Mouse (Mus musculus) forebrain, embryonic 15.5 days (tissue): ENCODE data around the gene Vps35. TPM values are rescaled to one million over a fixed set of nuclear protein-coding genes. Genes with fewer than 3 reads are reported as not detected.

Experiments used
- ATAC-seq: fragments of 200-750 bp; cut with Nextera tagmentation; replicated peaks from 2 replicates; pipeline ENCODE4 v1.8.0; 2017; ENCODE audit warnings: mild to moderate bottlenecking, moderate TSS enrichment, moderate library complexity
- H3K27ac ChIP-seq: fragments of 300-500 bp; sonication (generic); replicated peaks from 2 replicates; pipeline ENCODE4 v1.5.1; 2015; ENCODE audit warnings: mild to moderate bottlenecking, inconsistent platforms
- H3K27me3 ChIP-seq: fragments of 300-500 bp; sonication (generic); 2 replicates; pipeline ENCODE4 v1.6.1; 2015; ENCODE audit warnings: inconsistent platforms
- H3K36me3 ChIP-seq: fragments of 300-500 bp; sonication (generic); 2 replicates; pipeline ENCODE4 v1.6.1; 2015; ENCODE audit warnings: mild to moderate bottlenecking, inconsistent platforms
- H3K4me1 ChIP-seq: fragments of 300-500 bp; sonication (generic); 2 replicates; pipeline ENCODE4 v1.6.1; 2015; ENCODE audit warnings: inconsistent platforms
- H3K4me2 ChIP-seq: fragments of 300-500 bp; sonication (generic); replicated peaks from 2 replicates; pipeline ENCODE4 v1.6.1; 2015; ENCODE audit warnings: mild to moderate bottlenecking, inconsistent platforms
- H3K4me3 ChIP-seq: fragments of 300-500 bp; sonication (generic); 2 replicates; pipeline ENCODE4 v1.5.1; 2015; ENCODE audit warnings: mild to moderate bottlenecking, inconsistent platforms
- H3K9ac ChIP-seq: fragments of 300-500 bp; sonication (generic); replicated peaks from 2 replicates; pipeline ENCODE4 v1.6.1; 2015; ENCODE audit warnings: mild to moderate bottlenecking, inconsistent platforms
- H3K9me3 ChIP-seq: fragments of 300-500 bp; sonication (generic); 2 replicates; pipeline ENCODE4 v1.6.1; 2016; ENCODE audit warnings: inconsistent platforms
- WGBS: fragments of 180-500 bp; shearing (Covaris S2); methylation state at CpG from one replicate; pipeline ENCODE4 v1.1.7; 2015; ENCODE audit warnings: mixed read lengths; 5-methylcytosine and 5-hydroxymethylcytosine counted together
- polyA plus RNA-seq: library from polyadenylated mRNA; unstranded; fragments of >200 nt; fragmentation: Nextera tagmentation; extraction: Ambion mirVana; gene quantifications from 2 replicates; pipeline ENCODE4 v1.2.1, GENCODE M21; 2015

Vps35 gene
- polyA plus RNA-seq = 175 and 190 TPM in 2 replicates

DNA sequence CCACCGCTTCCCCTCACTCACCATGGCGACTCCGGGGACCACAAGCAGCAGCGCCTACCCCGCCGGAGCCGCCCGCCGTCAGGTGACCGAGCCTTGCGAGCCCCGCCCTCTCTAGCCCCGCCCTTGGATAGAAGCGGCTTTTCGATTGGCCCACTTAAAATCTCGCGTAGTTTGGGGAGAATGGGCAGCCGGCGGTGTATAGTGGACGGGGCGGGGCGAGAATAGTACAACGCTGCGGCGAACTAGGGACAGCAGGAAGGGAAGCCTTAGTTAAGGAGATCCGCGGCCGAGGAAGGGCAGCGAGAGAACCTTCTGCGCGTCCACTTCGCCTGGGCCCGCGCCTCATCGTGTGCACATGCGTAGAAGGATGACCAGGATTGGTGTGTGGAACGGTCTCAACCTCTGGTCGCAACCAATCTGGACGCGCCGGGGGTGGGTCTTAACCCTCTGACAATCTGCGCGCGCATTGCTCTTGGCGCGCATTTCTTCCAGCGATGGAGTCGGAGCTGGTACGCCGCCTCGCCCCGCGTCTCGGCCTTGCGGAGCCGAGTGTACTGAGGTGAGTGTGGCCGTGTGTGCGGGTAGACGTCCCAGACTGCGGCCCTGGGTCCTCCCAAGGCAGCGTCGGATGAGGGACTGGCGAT is at the start of gene Vps35, which contains the start of gene Orc6:
Gene Vps35 (minus strand): TSS at position 369 of the 644 bp plus-strand sequence.
Gene Orc6 (plus strand): TSS at position 199 of the 644 bp plus-strand sequence.
- Histone ChIP-seq H3K36me3 (peaks cover 18% of the 10 kb centered on the region), H3K9me3 (no peaks in the 10 kb centered on the region), H3K9ac (peak within 1 kb of the TSS; percentile 94), H3K4me2 (peak within 1 kb of the TSS; percentile 82), H3K4me3 (peak within 1 kb of the TSS; percentile 96), H3K27ac (peak within 1 kb of the TSS; percentile 99), H3K4me1 (peaks cover 38% of the 10 kb centered on the region), H3K27me3 (no peaks in the 10 kb centered on the region)
- under 1% methylated on average over 63 of the region's 63 CpGs for WGBS
- ATAC-seq = peak; percentile 99

DNA sequence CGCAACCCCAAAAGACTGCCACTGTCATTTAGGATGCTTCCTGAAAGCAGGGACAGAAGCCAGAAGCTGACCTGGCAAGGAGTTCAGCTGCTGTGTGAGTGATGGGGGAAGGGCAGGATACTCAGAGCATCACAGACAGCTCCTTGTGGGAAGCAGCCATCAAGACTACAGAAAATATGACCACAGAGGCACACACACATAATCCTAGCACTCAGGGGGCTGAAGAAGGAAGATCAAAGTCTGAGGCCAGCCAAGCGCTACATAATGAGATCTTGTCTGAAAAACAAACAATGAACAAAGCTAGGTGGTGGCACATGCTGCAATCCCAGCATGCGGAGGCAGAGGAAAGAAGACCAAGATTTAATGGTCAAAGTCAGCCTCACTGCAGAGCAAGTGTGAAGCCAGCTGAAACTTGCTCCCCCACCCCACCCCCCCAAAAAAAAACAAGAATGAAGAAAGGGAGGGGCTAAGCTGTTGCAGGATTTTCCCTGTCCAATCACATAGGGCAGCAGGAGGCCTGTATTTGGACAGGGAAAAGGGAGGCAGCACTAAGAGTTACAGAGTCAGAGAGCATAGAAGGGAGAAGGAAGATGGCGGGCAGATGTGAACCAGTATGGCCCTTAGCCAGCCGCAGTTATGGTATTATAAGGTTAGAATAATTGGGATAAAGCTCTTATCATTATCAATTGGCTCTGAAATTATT is 40.4 kb upstream of the Vps35 start:
- H3K9me3 ChIP-seq = no peaks in the 10 kb centered on the region
- no peaks in the 10 kb centered on the region for H3K27me3 ChIP-seq
- H3K4me2 ChIP-seq = no peak overlapping the region
- H3K36me3 ChIP-seq = no peaks in the 10 kb centered on the region
- ATAC-seq = no peak
- WGBS = 68% methylated on average over 5 of the region's 5 CpGs
- H3K27ac ChIP-seq = no peak overlapping the region
- no peak overlapping the region for H3K4me3 ChIP-seq
- no peak overlapping the region for H3K9ac ChIP-seq
- H3K4me1 ChIP-seq = no peaks in the 10 kb centered on the region

DNA sequence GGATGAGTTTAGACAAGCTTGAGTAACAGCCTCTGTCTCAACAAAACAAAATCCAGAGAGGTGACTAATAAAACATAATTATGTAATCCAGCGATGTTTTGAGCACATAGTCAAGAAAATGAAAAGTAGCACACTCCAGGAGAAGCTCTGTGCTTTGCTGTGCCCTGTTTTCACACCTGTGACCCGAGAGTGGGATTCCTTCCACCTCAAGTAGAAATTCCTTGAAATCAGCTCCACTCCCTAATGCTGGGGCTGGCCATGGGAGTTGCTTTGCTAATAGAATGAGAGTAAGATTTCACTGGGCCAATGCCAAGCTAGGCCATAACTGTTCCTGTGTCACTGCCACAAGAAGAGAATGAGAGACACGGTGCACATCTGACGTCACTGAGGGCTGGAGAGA is 38.1 kb upstream of the Vps35 start:
- 79% methylated on average over 4 of the region's 4 CpGs for WGBS

DNA sequence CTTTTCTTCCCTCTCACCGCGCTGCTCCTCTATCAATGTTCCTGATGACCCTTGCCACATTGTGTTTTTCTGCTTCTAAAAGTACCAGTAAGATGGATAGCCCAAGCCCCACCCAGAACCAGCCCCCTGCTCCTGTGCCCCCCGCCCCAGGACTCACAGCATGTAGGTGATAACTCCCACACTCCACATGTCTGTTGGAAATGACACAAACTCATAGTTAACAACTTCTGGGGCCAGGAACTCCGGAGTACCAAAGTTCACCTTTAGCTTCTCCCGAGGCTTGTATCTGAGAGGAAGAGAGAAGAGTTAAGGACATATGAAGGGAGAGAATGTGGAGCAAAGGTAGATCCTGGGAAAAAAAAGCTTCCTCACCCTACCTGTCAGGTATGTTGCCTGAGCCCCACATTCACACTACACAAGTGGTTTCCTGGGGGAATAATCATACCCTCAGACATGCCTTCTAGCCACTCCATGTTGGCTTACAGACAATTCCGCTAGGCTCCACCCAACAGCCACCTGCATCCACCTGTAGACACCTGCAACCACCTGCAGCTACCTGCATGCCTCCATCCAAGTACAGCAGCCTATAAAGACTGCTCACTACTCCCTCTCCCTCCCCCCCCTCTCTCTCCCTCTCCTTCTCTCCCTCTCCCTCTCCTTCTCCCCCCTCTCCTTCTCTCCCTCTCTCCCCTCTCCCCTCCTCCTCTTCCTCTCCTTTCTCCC is 36.8 kb upstream of the Vps35 start:
- H3K27ac ChIP-seq = no peak overlapping the region
- H3K9ac ChIP-seq = no peak overlapping the region
- H3K4me3 ChIP-seq = no peak overlapping the region
- H3K4me1 ChIP-seq = no peaks in the 10 kb centered on the region
- H3K27me3 ChIP-seq = no peaks in the 10 kb centered on the region
- H3K9me3 ChIP-seq = no peaks in the 10 kb centered on the region
- no peaks in the 10 kb centered on the region for H3K36me3 ChIP-seq
- WGBS = 85% methylated on average over 6 of the region's 6 CpGs
- no peak overlapping the region for H3K4me2 ChIP-seq
- no peak for ATAC-seq

More for the DNA sequence above, 38.1 kb upstream of the Vps35 start:
- no peaks in the 10 kb centered on the region for H3K27me3 ChIP-seq
- no peak overlapping the region for H3K4me2 ChIP-seq
- H3K9ac ChIP-seq = no peak overlapping the region
- H3K27ac ChIP-seq = no peak overlapping the region
- H3K36me3 ChIP-seq = no peaks in the 10 kb centered on the region
- H3K9me3 ChIP-seq = no peaks in the 10 kb centered on the region
- H3K4me1 ChIP-seq = no peaks in the 10 kb centered on the region
- no peak overlapping the region for H3K4me3 ChIP-seq
- no peak for ATAC-seq

DNA sequence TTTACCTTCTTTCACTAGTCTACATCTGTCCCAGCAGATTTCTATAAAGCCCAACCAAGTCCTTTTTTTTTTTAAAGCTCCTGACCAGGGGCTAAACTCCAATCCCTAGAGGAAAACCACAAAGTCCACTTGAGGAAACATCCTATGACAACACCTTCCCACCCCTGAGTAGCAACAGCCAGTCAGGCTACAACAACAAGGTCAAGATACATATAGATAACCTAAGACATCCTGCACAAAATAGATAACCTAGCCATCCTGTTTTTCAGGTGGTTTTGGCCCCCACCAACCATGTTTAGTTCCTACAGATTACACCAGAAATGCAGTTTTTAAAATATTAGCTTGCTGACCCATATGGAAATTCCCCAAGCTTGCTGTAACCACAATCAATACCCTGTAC is 35.5 kb upstream of the Vps35 start:
- no peaks in the 10 kb centered on the region for H3K9me3 ChIP-seq
- no peak overlapping the region for H3K4me2 ChIP-seq
- no peak for ATAC-seq

DNA sequence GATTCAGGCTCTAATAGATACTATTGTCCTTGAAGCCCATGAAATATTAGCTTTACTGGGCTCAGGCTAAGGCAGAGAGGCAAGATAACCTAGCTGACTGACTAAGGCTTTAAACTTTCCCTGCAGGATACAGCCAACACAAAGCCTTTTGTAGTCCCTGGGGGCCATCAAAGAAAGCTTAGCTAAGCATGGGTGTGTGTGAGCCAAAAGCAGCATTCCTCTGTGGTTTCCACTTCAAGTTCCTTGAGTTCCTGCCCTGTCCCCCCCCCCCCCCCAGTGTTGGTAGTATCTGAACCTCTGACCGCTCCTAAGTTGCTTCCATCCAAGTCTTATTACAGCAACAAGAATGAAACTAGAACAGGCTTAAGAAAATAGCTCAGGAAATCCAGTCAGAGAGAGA is 29.9 kb upstream of the Vps35 start:
- WGBS = 79% methylated on average over 1 of the region's 1 CpGs
- no peak overlapping the region for H3K9ac ChIP-seq
- no peaks in the 10 kb centered on the region for H3K4me1 ChIP-seq
- no peaks in the 10 kb centered on the region for H3K36me3 ChIP-seq
- no peak overlapping the region for H3K4me2 ChIP-seq
- H3K9me3 ChIP-seq = no peaks in the 10 kb centered on the region
- no peak for ATAC-seq
- H3K27ac ChIP-seq = no peak overlapping the region
- no peaks in the 10 kb centered on the region for H3K27me3 ChIP-seq
- no peak overlapping the region for H3K4me3 ChIP-seq

More for the DNA sequence above, 35.5 kb upstream of the Vps35 start:
- no peaks in the 10 kb centered on the region for H3K27me3 ChIP-seq
- no peak overlapping the region for H3K27ac ChIP-seq
- H3K4me3 ChIP-seq = no peak overlapping the region
- no peak overlapping the region for H3K9ac ChIP-seq
- no peaks in the 10 kb centered on the region for H3K4me1 ChIP-seq
- no peaks in the 10 kb centered on the region for H3K36me3 ChIP-seq

DNA sequence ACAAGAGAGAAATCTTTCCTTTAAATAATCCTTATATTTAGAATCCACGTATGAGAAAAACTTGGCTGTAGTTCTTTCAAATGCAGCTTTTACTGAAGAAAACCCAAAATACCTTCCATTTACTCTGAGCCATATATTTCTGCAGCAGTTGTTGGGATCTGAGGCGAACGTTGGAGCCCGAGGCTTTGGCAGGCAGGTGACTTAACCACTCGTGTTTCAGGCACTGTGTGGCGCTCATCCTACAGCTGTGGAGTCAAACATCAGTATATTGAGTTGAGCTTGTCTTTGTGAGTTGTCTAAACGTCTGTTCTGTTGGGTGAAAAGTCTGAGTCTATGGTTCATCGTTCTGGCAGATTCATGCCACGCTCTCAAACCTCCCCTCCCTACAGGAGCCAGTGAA is 27.4 kb upstream of the Vps35 start:
- 81% methylated on average over 9 of the region's 9 CpGs for WGBS
- H3K9me3 ChIP-seq = no peaks in the 10 kb centered on the region
- H3K9ac ChIP-seq = no peak overlapping the region
- H3K27ac ChIP-seq = no peak overlapping the region
- H3K4me1 ChIP-seq = no peaks in the 10 kb centered on the region
- H3K27me3 ChIP-seq = no peaks in the 10 kb centered on the region
- ATAC-seq = no peak
- H3K4me2 ChIP-seq = no peak overlapping the region
- no peak overlapping the region for H3K4me3 ChIP-seq
- no peaks in the 10 kb centered on the region for H3K36me3 ChIP-seq

DNA sequence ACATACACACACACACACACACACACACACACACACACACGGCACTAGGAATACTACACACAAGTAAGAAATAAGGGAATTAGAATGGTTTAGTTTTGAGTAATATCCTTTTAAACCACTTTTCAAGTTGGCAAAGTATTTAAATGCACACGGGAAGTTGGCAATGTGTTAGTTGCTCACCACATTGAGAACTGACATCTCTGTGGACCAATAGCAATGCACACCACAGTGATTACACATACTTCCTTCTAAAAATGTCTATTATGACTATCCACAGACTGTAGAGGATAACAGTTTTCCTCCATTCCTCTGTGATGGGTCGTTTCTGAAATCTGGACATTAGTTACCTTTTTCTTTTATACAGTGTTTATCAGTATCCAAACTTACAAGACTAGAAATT is 23.5 kb upstream of the Vps35 start:
- H3K9me3 ChIP-seq = no peaks in the 10 kb centered on the region; the same call in 1 of the 2 replicates
- H3K9ac ChIP-seq = no peak overlapping the region
- ATAC-seq = no peak
- no peak overlapping the region for H3K27ac ChIP-seq
- H3K4me1 ChIP-seq = no peaks in the 10 kb centered on the region
- no peaks in the 10 kb centered on the region for H3K27me3 ChIP-seq
- WGBS = 81% methylated on average over 3 of the region's 3 CpGs
- no peak overlapping the region for H3K4me2 ChIP-seq
- H3K4me3 ChIP-seq = no peak overlapping the region
- no peaks in the 10 kb centered on the region for H3K36me3 ChIP-seq

DNA sequence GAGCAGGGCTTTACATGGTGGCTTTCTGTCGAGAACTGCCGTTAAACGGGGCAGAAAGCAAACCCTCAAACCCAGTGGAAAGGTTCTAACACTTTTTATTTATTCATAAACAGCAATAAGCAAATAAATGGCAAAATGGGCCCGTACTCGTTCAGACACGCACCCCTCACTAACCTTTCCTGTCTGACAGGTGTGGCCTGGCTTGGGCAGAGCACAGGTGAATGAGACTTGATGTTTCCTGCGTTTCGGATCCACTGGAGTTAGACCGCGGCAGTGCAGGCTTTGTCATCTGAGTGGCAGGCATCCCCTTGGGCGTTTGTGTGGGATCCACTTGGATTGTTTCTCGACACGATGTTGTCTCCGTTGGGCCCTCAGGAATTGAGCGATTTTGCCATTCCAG is 22.4 kb upstream of the Vps35 start:
- H3K27ac ChIP-seq = no peak overlapping the region
- no peak overlapping the region for H3K9ac ChIP-seq
- no peaks in the 10 kb centered on the region for H3K36me3 ChIP-seq
- 88% methylated on average over 15 of the region's 15 CpGs for WGBS
- no peaks in the 10 kb centered on the region for H3K27me3 ChIP-seq
- no peak overlapping the region for H3K4me2 ChIP-seq
- no peaks in the 10 kb centered on the region for H3K4me1 ChIP-seq
- no peak overlapping the region for H3K4me3 ChIP-seq
- no peaks in the 10 kb centered on the region; the same call in 1 of the 2 replicates for H3K9me3 ChIP-seq
- ATAC-seq = no peak

DNA sequence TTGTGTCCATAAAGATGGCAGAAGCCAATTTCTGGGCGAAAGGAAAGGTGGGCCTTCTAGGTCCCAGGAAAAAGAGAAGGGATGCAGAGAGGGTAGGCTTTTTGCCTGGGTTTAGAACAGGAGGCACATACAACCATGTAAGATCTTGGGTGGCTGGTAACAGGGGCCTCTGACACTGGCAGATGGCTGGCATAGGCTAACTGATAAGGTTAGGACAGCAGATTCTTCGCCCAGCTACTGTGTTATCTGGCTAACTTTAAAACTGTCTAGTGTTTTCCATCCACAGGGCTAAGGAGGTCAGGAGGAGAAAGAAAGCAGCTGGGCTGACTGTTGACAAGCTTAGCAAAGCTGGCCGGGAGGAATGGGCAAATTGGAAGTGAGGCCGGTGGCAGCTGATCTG is 18.9 kb upstream of the Vps35 start:
- no peak overlapping the region for H3K27ac ChIP-seq
- no peak overlapping the region for H3K9ac ChIP-seq
- H3K27me3 ChIP-seq = no peaks in the 10 kb centered on the region
- H3K4me3 ChIP-seq = no peak overlapping the region
- no peaks in the 10 kb centered on the region for H3K4me1 ChIP-seq
- no peaks in the 10 kb centered on the region; the same call in 1 of the 2 replicates for H3K9me3 ChIP-seq
- ATAC-seq = no peak
- H3K4me2 ChIP-seq = no peak overlapping the region
- WGBS = 96% methylated on average over 4 of the region's 4 CpGs
- H3K36me3 ChIP-seq = no peaks in the 10 kb centered on the region

DNA sequence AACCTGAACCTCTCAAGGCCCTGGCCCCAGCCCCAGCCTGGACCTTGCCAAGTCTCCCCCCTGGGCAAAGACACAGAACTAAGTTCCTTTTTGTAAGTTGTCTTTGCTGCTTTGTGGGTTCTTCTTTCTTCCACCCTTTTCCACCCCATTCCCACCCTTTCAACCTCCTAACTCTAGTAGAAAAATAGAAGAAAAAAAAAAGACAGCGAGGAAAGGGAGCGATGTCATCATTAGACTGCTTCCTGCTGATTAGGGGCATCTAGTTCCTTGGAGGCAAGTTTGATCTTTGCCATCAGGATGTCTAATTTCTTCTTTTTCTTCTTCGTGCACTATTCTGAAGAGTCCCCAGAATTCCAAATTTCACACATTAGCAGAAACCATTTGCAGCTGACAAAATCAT is 13.4 kb upstream of the Vps35 start:
- Histone ChIP-seq H3K9me3 (no peaks in the 10 kb centered on the region), H3K27me3 (no peaks in the 10 kb centered on the region), H3K9ac (no peak overlapping the region), H3K4me2 (no peak overlapping the region), H3K4me3 (no peak overlapping the region), H3K27ac (no peak overlapping the region), H3K36me3 (peaks cover 16% of the 10 kb centered on the region), H3K4me1 (no peaks in the 10 kb centered on the region)
- no peak for ATAC-seq
- 84% methylated on average over 3 of the region's 3 CpGs for WGBS

DNA sequence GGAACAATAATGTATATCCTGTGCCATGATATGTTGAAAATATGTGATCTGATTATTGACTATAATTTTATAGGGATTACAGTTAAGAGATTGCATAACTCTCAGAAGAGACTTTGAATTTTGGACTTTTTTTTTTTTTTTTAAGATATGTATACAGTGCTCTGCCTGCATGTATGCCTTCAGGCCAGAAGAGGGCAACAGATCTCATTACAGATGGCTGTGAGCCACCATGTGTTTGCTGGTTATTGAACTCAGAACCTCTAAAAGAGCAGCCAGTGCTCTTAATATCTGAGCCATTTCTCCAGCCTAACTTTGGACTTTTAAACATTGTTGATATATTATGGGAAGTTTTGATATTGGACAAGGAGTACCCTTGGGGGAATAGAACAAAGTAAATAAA is 12.1 kb upstream of the Vps35 start:
- peaks cover 26% of the 10 kb centered on the region for H3K36me3 ChIP-seq
- no peak for ATAC-seq
- no peak overlapping the region for H3K4me3 ChIP-seq
- H3K27ac ChIP-seq = no peak overlapping the region
- no peaks in the 10 kb centered on the region for H3K9me3 ChIP-seq
- no peaks in the 10 kb centered on the region for H3K4me1 ChIP-seq
- H3K9ac ChIP-seq = no peak overlapping the region
- no peaks in the 10 kb centered on the region for H3K27me3 ChIP-seq
- no peak overlapping the region for H3K4me2 ChIP-seq
